Mouse (Mus musculus): Measurements from ENCODE around the gene Scn3a.
A peak's percentile ranks its signal among the peaks of the same experiment; 100 is the strongest.
"Not testable (repeated sequence)": the region's sequence is repeated elsewhere in the genome, so short reads cannot be mapped to it uniquely, and the experiment has no call there.

Gene Scn3a

DNA sequence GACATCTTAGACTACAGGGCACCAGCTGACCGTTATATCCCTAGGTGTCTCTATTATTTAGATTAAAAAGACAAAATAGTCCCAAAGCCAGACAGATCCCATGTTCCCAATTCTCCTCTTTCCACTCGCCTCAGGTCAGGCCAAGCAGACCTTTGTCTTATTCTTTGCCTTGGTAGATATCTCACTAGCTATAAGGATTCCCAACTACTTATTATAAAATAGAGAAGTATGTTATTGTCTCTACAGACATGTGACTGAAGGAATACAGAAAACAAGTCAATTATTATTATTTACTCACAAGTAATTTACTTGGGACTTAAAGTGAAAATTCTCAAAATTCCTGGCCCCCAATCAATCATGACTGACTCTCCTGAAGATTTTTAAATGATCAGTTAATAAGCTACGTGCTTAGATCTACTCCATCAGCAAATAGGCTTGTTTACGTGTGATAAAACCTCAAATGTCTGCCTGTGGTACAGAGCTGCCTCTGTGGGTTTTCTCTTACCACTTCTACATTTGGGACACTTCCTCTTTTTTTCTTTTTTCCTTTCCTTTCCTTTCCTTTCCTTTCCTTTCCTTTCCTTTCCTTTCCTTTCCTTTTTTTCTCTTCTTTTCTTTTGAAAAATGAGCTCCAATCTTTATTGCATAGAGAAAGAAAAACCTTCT lies 86.3 kb downstream of the Scn3a start:
- DNase-seq: no peak

DNA sequence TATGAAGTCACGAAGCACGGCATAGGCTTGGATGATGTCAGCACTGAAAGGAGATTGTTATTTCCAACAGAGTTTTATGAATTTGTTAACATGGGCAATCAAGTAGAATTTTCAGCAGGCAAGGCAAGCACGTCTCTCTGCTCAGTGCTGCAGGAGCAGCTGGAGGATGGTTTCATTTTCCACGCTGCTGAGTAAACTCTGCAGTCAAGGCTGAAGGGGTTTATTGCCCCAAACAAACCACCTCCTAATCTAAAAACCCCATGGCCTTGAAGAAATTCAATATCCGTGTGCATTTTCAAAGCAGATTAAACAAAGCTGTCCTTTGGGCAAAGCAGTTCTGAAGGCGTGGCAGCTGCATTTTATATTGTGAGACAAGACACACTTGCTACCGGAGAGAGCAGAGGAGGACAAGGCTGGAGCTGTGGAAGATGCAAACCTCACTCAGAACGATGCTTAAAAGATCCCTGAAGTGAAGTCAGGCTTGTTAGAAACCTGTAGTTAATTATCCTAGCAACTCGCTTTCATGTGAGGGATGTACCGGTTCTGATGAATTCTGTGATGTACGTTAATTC lies 96.0 kb downstream of the Scn3a start:
- no peak for DNase-seq

DNA sequence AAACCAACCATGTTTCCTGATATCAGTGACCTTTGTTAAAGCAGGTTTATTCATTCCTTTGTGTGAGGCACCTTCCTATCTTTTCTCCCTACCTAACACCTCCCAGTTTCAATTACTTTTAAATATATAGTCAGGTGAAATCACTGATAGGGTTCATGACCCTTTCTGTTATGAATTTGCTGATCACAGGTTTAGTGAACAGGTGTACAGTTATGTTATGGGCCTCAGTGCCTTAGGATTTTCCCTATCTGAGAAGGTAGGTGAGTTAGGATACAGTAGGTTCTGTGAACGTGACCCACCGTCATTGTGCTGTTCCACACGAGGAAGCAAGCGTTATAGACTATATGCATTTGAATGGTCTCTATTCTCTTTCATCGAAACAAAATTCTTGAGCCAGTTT lies 101.7 kb downstream of the Scn3a start:
- no peak for DNase-seq

DNA sequence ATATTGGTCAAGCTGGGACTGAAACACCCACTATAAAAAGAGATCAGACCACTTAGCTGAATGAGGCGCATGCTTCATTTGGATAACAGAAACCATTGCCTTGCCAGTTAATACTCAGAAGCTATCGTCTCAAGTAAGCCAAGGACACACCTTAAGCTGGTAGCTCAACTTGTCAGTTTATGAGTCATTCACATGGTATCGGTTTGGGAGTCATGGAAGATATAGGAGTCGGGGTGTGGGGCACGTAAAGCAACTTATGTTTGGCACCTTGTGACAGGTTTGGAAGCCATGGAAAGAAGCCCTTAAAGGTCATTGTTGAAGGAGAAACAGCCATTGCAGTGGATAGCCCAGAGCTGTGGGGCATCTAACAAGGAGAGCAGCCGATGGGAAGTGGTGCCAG lies 113.7 kb downstream of the Scn3a start:
- no peak for DNase-seq

DNA sequence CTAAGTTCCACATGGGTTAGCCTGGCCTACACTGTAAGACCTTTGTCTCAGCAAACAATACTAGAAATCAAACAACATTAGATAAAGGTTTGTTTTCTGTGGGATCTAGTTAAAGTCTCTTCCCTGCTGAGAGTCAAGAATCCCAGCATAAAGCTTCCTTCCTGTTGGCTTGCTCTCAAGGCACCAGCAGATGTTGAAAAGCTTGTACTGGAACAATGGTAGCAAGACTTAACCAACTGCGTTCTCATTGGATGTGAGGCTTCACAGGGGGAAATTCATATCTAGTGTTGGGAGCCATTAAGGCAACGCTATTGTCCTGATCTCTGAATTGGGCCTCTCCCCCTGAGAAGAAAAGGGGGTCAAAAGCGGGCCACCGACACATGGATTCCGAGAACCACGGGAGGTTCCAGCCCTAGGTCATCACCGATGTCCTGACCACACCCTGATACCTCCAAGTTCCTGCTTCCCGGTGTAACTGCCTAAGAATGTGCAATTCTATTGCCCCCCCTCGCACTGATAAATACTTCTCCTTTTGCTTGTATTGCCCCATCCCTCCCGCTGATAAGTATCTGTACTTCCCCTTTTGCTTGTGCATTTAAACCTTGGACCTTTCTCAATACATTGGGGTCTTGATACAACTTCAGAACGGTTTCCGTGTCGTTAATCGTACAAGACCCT lies 115.9 kb downstream of the Scn3a start:
- DNase-seq: not testable (repeated sequence)

DNA sequence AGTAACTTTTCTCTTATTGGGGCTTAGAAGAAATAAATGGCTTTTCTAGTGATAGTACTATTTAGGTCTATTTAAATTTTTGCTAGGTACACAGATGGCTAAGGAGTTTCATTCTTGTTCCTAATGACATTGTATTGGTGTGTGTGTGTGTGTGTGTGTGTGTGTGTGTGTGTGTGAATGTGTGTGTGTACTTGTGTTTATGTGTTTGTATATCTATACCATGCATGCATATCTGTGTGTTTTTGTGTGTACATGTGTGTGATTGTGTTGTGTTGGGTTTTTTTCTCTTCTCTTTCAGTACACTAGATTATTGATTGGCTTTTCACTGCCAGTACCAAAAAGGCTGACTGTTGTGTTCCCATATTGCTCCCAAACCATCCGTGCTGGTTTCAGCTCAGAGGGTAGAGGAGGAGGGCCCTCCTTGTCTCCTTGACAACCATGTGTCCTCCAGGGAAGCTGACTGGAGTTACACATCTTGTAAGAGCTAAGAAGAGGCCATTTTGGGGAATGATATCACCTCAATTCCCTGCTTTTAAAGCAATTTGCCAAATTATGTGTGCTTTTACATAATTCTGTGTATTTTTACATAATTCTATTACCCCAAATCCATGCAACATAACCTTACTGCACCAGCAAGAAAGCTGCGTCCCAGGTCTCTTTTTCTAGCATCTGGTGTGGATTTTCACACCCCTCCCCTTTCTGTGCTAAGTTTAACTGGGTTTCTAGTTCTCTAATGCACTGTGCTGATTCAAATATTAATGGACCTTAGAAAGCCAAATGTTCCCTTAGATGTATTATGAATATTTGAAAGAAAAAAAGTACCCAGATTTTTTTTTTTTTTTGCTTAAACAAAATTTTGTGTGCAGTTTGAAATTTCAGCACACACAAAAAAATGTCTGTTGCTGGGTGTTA lies 116.7 kb downstream of the Scn3a start:
- no peak for DNase-seq

DNA sequence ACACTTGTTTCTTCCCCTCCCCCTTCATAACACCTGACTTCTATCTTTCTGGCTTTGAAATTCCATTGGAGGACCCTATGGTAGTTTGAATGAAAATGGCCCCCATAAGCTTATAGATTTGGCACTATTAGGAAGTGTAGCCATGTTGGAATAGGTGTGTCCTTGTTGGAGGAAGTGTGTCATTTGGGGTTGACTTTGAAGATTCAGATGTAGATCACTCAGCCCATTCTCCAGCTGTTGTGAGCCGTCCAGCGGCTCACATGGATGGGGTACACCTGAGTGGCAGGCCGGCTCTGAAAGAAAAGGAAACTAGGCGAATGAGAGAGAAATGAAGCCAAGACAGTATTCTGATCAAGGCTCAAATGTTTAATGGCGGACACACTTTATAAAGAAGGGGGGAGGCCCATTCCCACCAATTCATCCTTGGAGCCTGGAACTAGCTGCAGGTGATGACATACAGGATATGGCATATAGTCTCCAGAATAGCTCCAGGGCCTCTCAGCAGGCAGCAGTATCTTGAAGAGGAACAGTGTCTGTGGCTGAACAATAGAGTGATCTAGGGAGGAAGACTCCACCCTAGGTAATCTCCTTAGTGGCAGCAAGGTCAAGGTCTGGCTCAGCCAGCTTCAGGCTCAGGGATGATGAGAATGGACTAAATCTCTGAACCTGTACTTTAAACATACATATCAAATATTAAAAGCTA lies 118.2 kb downstream of the Scn3a start:
- no peak for DNase-seq

DNA sequence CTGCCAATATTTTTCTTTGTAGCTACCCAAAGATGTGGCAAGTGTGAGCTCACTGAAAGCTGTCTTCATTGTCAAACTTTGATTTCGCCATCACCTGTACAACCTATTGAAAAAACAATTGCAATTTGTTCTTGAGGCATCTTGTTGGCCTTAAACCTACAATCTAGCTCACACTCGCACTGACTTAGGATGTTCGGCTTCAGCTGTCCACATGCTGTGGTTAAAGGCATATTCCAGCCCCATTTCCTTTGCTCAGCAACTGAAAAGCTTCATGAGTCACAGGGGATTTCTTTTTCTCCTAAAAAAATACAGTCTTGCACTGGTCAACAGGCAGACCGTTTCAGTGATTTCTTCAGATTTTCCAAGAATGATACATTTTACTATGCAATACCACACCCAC lies 124.3 kb downstream of the Scn3a start:
- DNase-seq: no peak

DNA sequence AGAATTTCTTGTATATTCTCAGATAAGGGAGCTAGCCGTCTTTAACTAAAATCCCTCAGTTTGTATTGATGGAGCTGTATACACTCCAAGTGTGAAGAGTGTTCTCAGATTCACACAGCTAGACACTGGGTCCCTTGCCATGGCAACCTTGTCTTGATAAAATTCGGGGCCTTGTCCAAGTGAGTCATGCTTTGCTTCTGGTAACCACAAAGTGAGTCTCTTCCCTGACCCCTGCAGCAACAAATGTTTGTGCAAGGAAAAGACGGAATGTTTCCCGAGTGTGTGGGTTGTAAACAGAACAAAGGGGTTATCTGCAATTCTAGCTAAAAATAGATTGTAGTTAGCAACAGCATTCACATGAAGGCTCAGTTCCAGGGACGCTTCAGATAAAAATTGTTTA lies 125.9 kb downstream of the Scn3a start:
- no peak for DNase-seq

DNA sequence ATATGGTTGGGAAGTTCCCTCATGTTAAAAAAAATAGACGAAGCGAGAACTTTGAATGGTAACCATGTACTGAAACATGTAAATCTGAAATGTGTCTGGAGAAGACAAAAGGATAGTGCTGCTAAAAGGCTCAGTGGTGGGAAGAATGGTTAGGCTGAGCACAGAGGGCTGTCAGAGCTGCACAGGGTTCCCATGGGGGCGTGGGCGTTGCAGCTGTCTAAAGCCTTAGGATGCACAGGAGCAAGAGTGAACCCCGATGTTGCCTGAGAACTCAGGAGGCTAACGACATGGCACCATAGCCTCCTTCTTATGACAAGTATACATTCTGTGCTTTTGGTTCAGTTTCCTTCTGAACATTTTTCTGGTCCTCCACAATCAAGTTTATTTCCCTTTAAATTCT lies 126.3 kb downstream of the Scn3a start:
- no peak for DNase-seq

DNA sequence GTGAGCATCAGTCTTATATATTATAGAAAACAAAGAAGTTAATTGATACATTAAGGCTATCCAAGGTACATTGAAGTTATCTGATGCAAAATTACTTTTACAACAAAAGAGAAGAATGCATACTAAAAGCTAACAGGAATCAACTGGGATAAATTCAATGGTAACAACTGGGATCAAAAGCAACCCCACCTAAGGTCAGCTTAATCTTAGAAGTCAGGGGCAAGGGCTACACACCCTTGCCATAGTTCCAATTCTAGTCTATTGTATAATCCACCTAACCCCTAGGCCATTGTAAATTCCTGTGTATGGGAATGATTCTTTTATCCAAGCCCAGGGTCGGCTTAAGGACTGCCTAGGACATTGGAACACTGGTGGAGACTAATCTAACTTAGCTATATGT lies 130.5 kb downstream of the Scn3a start:
- DNase-seq: no peak

DNA sequence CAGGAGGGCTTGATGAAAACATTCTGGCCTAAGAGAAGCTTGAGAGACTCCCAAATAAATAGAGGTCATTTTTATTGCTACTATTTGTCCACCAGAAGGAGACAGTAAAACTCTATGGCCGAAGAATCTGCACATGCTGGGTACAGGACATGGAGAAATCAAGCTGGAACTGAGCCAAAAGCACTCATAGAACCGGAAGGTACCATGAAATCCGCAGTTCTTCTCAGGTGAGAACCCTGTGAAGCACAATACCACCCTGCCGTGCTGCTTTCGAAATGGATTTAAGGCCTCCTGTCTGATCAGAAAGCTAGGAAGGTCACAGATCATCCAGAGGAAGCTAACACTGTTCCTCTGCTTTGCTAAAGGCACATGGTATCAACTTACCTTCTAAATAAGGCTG lies 143.9 kb downstream of the Scn3a start:
- DNase-seq: no peak

DNA sequence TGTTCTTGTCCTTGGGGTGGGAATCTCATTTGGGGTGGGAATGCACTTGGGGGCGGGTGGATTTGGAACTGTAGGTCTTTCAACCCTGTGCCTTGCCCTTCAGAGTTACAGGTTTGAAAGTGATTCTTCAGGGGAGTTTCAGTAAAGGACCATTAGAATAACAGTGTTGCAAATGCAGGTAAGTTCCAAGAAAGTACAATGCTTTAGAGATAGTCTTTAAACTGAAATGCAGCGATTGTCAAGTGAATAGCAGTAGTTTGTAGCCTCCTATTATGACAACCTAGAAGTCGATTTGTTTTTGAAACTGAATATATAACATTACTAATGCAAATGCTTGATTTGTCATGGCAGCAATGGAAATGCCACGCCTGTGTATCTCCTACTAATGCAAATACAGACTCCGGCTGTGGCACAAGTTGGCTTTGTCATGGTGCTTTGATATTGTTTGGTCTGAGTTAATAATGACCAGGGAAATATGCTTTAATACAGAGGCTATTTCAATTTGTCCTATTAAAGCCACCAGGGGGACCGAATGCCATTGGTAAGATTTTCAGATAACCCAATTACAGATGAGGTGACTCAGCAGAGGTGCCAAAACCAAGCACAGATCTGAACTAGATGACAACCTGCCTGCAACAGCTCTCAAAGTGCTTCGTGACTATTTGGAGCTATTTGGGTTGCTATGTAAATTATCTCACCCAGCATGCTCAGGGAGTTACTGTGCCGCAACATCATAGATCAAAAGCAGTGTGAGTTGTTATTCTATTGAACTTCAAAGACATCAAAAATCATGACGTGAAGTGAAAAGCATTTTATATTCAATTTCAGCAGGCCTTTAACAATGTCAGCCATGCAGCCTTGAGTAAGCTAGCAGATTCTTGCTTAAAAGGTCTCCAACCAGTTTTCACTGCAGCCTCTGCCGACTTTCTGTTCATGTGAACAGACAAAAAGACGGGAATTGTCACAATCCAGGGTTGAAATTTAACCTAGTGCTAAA lies 145.9 kb downstream of the Scn3a start:
- no peak for DNase-seq

DNA sequence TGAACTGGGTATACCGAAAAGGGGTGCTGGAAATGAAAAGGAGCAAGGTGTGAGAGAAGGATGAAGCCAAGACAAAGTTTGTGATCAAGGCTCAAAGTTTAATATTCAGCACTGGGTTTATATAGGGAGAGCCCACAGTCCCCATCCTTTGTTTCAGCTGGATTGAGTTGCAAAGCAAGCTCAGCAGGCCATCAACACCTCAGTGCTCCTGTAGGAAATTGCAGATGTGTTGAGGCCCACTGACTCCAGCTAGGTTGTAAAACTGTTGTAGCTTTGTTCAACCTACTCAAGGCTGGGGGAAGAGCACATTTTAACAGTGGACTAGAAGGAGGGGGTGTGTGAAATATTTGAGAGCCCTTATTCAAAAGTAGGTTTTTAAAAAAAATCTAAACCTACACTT lies 148.8 kb downstream of the Scn3a start:
- no peak for DNase-seq

DNA sequence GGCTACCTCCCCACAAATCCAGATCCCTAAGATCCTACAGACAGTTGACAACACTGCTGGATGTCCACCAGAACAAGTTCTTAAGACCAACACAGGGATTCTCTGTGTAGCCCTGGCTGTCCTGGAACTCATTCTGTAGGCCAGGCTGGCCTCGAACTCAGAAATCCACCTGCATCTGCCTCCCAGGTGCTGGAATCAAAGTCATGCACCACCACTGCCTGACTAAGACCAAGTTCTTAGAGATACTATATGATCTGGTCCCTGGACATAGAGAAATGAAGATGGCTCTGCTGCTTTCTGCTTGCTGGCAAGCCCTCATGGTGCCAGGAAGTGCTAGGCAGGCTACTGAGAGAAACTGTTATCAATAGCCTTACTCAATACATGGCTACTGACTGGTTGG lies 150.9 kb downstream of the Scn3a start:
- no peak for DNase-seq

DNA sequence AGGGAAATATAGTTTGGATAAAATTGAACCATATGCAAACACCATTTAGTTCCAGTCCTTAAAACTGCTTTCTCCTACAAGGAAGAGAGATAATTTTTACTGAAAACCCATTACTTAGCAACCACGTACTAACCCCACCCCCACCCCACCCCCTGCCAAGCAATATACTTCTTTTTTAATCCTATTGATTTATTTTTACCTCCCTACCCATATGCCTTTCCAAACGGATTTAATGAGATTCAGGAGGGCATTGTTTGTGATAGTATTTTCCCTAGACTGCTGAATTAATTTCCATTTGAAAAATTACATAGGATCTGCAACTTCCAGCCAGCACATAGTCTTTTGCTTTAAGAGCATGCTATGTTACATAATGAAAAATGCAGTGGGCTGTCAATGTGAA lies 152.1 kb downstream of the Scn3a start:
- no peak for DNase-seq

DNA sequence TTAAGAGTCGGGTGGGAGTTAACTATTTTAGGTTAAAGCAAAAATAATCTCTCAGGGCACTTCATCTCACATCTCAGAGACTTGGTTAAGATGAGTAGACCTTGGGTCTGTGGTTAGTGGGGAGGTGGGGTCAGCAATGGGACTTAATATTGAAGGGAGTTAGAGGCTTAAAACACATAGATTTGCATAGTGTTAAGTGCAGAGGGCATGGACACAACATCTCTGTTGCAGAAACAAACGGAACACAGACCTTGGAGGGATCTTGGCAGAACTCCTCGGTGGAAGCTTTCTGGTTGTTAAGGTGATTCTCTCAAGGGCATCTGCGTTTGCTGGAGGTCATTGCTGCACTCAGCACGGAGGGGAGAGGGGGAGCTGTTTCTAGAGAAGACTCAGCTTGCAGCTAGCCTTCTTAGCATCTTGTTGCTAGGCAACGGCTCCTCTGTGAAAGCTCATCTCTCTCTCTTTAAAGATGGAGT lies 152.6 kb downstream of the Scn3a start:
- DNase-seq: no peak

DNA sequence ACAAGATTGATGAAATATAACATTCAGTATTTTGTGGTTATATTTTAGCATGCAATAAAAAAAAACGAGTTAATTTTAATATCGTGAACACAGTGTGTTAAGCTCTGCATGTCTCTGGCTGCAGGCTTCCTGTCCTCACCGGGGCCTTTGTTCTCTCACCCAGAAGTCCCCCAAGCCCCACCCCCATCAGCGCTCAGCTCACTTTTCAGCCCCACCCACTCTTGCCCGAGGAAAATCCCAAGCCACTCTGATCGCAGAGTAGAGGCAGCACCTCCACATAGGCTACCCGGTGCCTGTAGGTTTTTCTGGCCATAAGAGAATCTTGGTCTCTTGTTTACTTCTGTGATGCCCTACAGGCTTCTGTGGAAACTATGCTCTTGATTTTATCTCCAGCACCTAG lies 153.2 kb downstream of the Scn3a start:
- peak in 1 of 2 experiments; percentile 10 for DNase-seq

DNA sequence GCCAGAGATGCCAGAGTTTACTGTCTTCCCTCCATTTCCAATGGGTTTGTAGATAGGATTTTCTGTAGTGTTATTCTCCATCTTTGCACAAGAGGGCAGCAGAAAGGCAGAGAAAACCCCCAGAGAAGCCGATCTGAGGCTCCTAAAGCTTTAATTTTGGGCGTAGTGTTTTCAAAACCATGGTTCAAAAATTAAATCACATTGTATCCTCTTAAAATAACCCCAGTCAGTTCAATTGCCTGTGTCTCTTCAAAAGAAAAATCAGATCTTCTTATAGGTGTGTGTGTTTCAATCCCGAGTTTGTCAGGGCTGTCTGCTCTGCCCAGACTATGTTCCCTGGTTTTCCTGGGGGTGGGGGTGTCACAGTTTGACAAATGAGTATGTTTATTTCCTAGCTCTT lies 153.7 kb downstream of the Scn3a start:
- DNase-seq: no peak

All from thymus, adult 18-20 months (tissue).